Mouse (Mus musculus) stomach, postnatal 0 days (tissue): Measurements from ENCODE around the gene Aqp1.

Experiments used
- CTCF ChIP-seq: IDR thresholded peaks from 2 replicates; pipeline ENCODE4 v1.5.1; 2016; ENCODE audit warnings: antibody characterized with exemption, low read depth, mild to moderate bottlenecking, moderate library complexity
- EP300 ChIP-seq: optimal IDR thresholded peaks from 2 replicates; pipeline ENCODE3; 2016; ENCODE audit warnings: antibody characterized with exemption

GRCm38 (mm10) chr6:55313893-55314292, 22.3 kb upstream of the Aqp1 start:
- TF ChIP-seq CTCF, result no peak
- no peak for TF ChIP-seq EP300
